Mouse (Mus musculus): ENCODE results near the gene Rassf3.

- TF ChIP-seq CTCF (IDR thresholded peaks at IDR 0.05; ENCODE audit: low read depth) (no peak), EP300 (IDR thresholded peaks at IDR 0.05; ENCODE audit: low read depth) (no peak)
These were observed 91.4 kb downstream of the Rassf3 start for GRCm38 (mm10) chr10:121384710-121385109.
